ENCODE assay signal across 27 mouse cellular contexts in the genomic region with DNA sequence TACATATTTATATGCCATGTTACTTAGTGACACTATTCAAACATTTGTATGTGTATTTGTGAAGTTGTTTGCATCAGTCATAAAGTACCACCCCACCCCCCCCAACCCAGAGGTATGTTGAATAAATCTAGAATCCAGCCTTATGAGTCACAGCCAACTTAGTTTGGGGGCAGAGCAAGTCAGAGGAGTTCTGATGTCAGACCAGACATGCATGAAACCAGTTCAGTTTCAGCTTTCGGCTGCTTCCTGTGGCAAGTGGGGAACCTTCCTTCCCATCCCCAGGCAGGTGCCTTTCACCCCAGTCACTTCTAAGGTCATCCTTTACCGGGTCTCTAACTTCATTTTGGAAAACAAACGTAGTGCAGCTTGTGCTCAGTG. TPM values are rescaled to one million over a fixed set of nuclear protein-coding genes. Genes with fewer than 3 reads are reported as not detected.
DNase-seq lines count a peak whose midpoint lies in the region; ATAC-seq and TF ChIP-seq lines count a peak whose summit lies in the region.
"Had no signal": no experiment of that assay in that cellular context is flagged by ENCODE, and none has a peak within 500 bp of the region (broad histone marks: within the 10 kb centered on the region; RNA-seq: fewer than 3 reads in every experiment).

No protein-coding gene starts in this region.

- TF ChIP-seq CTCF in hindbrain, postnatal 0 days (IDR thresholded peaks at IDR 0.05; ENCODE audit: low read depth): no peak
- TF ChIP-seq CTCF in thymus, adult 2 months (IDR thresholded peaks at IDR 0.05; ENCODE audit: borderline replicate concordance, control insufficient read depth, extremely low read depth, insufficient read depth, low read length, poor library complexity): no peak

- H3K27me3 ChIP-seq in hindbrain, embryonic 10.5 days (ENCODE audit: insufficient read depth, poor library complexity, severe bottlenecking): peaks cover 14% of the 10 kb centered on the region; the same call in 1 of the 2 replicates
- no peaks in the 10 kb centered on the region for H3K27me3 ChIP-seq in hindbrain, postnatal 0 days (ENCODE audit: insufficient read depth, low read length)
- no peaks in the 10 kb centered on the region for H3K27me3 ChIP-seq in neural tube, embryonic 14.5 days (ENCODE audit: control insufficient read depth, insufficient read depth, low read length)
- no peaks in the 10 kb centered on the region for H3K27me3 ChIP-seq in thymus, adult 2 months (ENCODE audit: control insufficient read depth, insufficient read depth, low read length)
- H3K27me3 ChIP-seq: embryonic facial prominence, embryonic 12.5 days; forebrain, embryonic 13.5 days; heart, embryonic 15.5 days; kidney, embryonic 15.5 days; limb, embryonic 15.5 days; liver, embryonic 15.5 days; lung, embryonic 15.5 days; megakaryocyte, embryonic 14.5 days had no signal

- no peak overlapping the region for H3K9ac ChIP-seq in hindbrain, postnatal 0 days (replicated peaks; ENCODE audit: low read length)
- H3K9ac ChIP-seq in neural tube, embryonic 14.5 days (replicated peaks; ENCODE audit: low read depth, low read length): no peak overlapping the region
- H3K9ac ChIP-seq: embryonic facial prominence, embryonic 12.5 days; kidney, embryonic 15.5 days; limb, embryonic 15.5 days; liver, embryonic 15.5 days; lung, embryonic 15.5 days had no signal

- H3K4me1 ChIP-seq in hindbrain, embryonic 10.5 days (replicated peaks): peaks cover 49% of the 10 kb centered on the region
- H3K4me1 ChIP-seq in hindbrain, postnatal 0 days (ENCODE audit: insufficient read depth, low read length): peaks cover 18% of the 10 kb centered on the region
- peaks cover 52% of the 10 kb centered on the region for H3K4me1 ChIP-seq in neural tube, embryonic 14.5 days (ENCODE audit: control insufficient read depth, insufficient read depth, low read length)
- H3K4me1 ChIP-seq in thymus, adult 2 months (replicated peaks; ENCODE audit: control insufficient read depth, insufficient read depth, low read length): peaks cover under 1% of the 10 kb centered on the region

- WGBS in hindbrain, embryonic 10.5 days: 60% methylated on average over 3 of the region's 3 CpGs
- 33% methylated on average over 3 of the region's 3 CpGs for WGBS in hindbrain, postnatal 0 days
- 54% methylated on average over 3 of the region's 3 CpGs for WGBS in neural tube, embryonic 14.5 days
- WGBS in thymus, adult 2 months: 61% methylated on average over 3 of the region's 3 CpGs

- no peak overlapping the region for H3K4me2 ChIP-seq in hindbrain, postnatal 0 days (ENCODE audit: low read depth, low read length)
- H3K4me2 ChIP-seq in neural tube, embryonic 14.5 days (ENCODE audit: low read depth, low read length): peak overlapping the region; percentile 91; the same call in 1 of the 2 replicates
- H3K4me2 ChIP-seq: embryonic facial prominence, embryonic 12.5 days; heart, embryonic 15.5 days; kidney, embryonic 15.5 days; limb, embryonic 15.5 days; liver, embryonic 15.5 days; lung, embryonic 15.5 days had no signal

- H3K9me3 ChIP-seq in hindbrain, embryonic 10.5 days: 0 out of 2 replicates have a peak, but pooled peaks cover 3% of the 10 kb centered on the region
- H3K9me3 ChIP-seq in hindbrain, postnatal 0 days (ENCODE audit: low read length): no peaks in the 10 kb centered on the region
- no peaks in the 10 kb centered on the region for H3K9me3 ChIP-seq in neural tube, embryonic 14.5 days (ENCODE audit: control insufficient read depth, low read length)
- H3K9me3 ChIP-seq: embryonic facial prominence, embryonic 12.5 days; forebrain, embryonic 13.5 days; heart, embryonic 15.5 days; kidney, embryonic 15.5 days; limb, embryonic 15.5 days; liver, embryonic 15.5 days; lung, embryonic 15.5 days; megakaryocyte, embryonic 14.5 days had no signal

- no peak for ATAC-seq in hindbrain, postnatal 0 days
- ATAC-seq in neural tube, embryonic 14.5 days (ENCODE audit: low read depth): no peak
- ATAC-seq: forebrain, embryonic 13.5 days had no signal

- no peak overlapping the region for H3K4me3 ChIP-seq in hindbrain, embryonic 10.5 days
- H3K4me3 ChIP-seq in hindbrain, postnatal 0 days (ENCODE audit: low read length): no peak overlapping the region
- no peak overlapping the region for H3K4me3 ChIP-seq in neural tube, embryonic 14.5 days (ENCODE audit: low read depth, low read length)
- no peak overlapping the region for H3K4me3 ChIP-seq in thymus, adult 2 months (ENCODE audit: control insufficient read depth, insufficient read depth, low read length)
- H3K4me3 ChIP-seq: embryonic facial prominence, embryonic 12.5 days; erythroblast, embryonic 14.5 days; forebrain, embryonic 13.5 days; gastrocnemius, adult 2 months; heart, embryonic 15.5 days; kidney, embryonic 15.5 days; left cerebral cortex, adult 2 months; limb, embryonic 15.5 days; liver, embryonic 15.5 days; lung, embryonic 15.5 days; megakaryocyte, embryonic 14.5 days had no signal

- no peak overlapping the region for H3K27ac ChIP-seq in hindbrain, embryonic 10.5 days
- H3K27ac ChIP-seq in hindbrain, postnatal 0 days: no peak overlapping the region
- H3K27ac ChIP-seq in neural tube, embryonic 14.5 days (ENCODE audit: low read depth, low read length): no peak overlapping the region
- no peak overlapping the region for H3K27ac ChIP-seq in thymus, adult 2 months (ENCODE audit: control insufficient read depth, insufficient read depth, low read length)
- H3K27ac ChIP-seq: gastrocnemius, adult 2 months; kidney, embryonic 15.5 days; limb, embryonic 15.5 days; liver, embryonic 15.5 days; lung, embryonic 15.5 days had no signal

- no peak for TF ChIP-seq POLR2A in thymus, adult 2 months (IDR thresholded peaks at IDR 0.05; ENCODE audit: control insufficient read depth, extremely low read depth, insufficient read depth, low read length, poor library complexity)

- peaks cover 100% of the 10 kb centered on the region for H3K36me3 ChIP-seq in hindbrain, embryonic 10.5 days
- H3K36me3 ChIP-seq in hindbrain, postnatal 0 days (ENCODE audit: insufficient read depth, low read length): peaks cover 31% of the 10 kb centered on the region
- H3K36me3 ChIP-seq in neural tube, embryonic 14.5 days (ENCODE audit: control insufficient read depth, insufficient read depth, low read length): peaks cover 54% of the 10 kb centered on the region
- peaks cover 77% of the 10 kb centered on the region for H3K36me3 ChIP-seq in thymus, adult 2 months (ENCODE audit: control insufficient read depth, insufficient read depth, low read length)

- peak; percentile 17 for DNase-seq in hindbrain, embryonic 10.5 days (ENCODE audit: low spot score)
- DNase-seq in hindbrain, postnatal 0 days (ENCODE audit: low spot score): no peak
- DNase-seq in 3T3-L1 (ENCODE audit: low read depth, low spot score) (peak; percentile 74), NIH3T3 (ENCODE audit: low read depth) (peak; percentile 76)
- DNase-seq in thymus, adult 2 months: no peak
- no peak for DNase-seq in layer of hippocampus, postnatal 10 days (ENCODE audit: low spot score in 2 of 2)
- DNase-seq: adrenal gland, postnatal 10 days; B cell, adult 2 months; cerebellum, adult 8-10 months; gastrocnemius, adult 2 months; heart, postnatal 36 days; kidney, adult 11 months; kidney, postnatal 36 days; left cerebral cortex, postnatal 4 days; lung, postnatal 36 days; right cerebral cortex, postnatal 25 days had no signal

RNA-seq across cellular contexts. Expression of gene 2700081O15Rik, which starts 8.0 kb away (rescaled TPM):
- polyA plus RNA-seq in hindbrain, embryonic 10.5 days (2016; fragmentation: Nextera tagmentation; extraction: Ambion mirVana): 7.0 and 8.6 TPM in 2 replicates
- 114 and 129 TPM in 2 replicates for total RNA-seq in hindbrain, postnatal 0 days (2014; rRNA removed)
- 9.3 TPM in 2 replicates for polyA plus RNA-seq in hindbrain, postnatal 0 days (2015; fragmentation: Nextera tagmentation; extraction: Ambion mirVana)
- polyA plus RNA-seq in neural tube, embryonic 14.5 days (2014; fragmentation: Nextera tagmentation; extraction: Ambion mirVana): 17.0 and 17.2 TPM in 2 replicates
- 68.3 and 80.8 TPM in 2 replicates for polyA plus RNA-seq in thymus, adult 2 months (2012; rRNA removed)
- total RNA-seq in layer of hippocampus, postnatal 10 days (2021): 10 to 100 TPM; 70.8 to 72.1 TPM

RNA-seq across cellular contexts. Expression of gene Spindoc, which starts 42.6 kb away (rescaled TPM):
- 44.9 and 48.0 TPM in 2 replicates for polyA plus RNA-seq in hindbrain, embryonic 10.5 days (2016; fragmentation: Nextera tagmentation; extraction: Ambion mirVana)
- total RNA-seq in hindbrain, postnatal 0 days (2014; rRNA removed): 37.1 and 57.3 TPM in 2 replicates
- 19.0 and 19.8 TPM in 2 replicates for polyA plus RNA-seq in hindbrain, postnatal 0 days (2015; fragmentation: Nextera tagmentation; extraction: Ambion mirVana)
- 15.8 and 22.6 TPM in 2 replicates for polyA plus RNA-seq in neural tube, embryonic 14.5 days (2014; fragmentation: Nextera tagmentation; extraction: Ambion mirVana)
- 48.9 and 61.9 TPM in 2 replicates for polyA plus RNA-seq in thymus, adult 2 months (2012; rRNA removed)
- 10 to 100 TPM; 39.0 to 45.6 TPM for total RNA-seq in layer of hippocampus, postnatal 10 days (2021)

RNA-seq across cellular contexts. Expression of gene Rtn3, which starts 57.7 kb away (rescaled TPM):
- polyA plus RNA-seq in hindbrain, embryonic 10.5 days (2016; fragmentation: Nextera tagmentation; extraction: Ambion mirVana): 256 and 280 TPM in 2 replicates
- 366 and 402 TPM in 2 replicates for total RNA-seq in hindbrain, postnatal 0 days (2014; rRNA removed)
- 672 and 704 TPM in 2 replicates for polyA plus RNA-seq in hindbrain, postnatal 0 days (2015; fragmentation: Nextera tagmentation; extraction: Ambion mirVana)
- 482 and 576 TPM in 2 replicates for polyA plus RNA-seq in neural tube, embryonic 14.5 days (2014; fragmentation: Nextera tagmentation; extraction: Ambion mirVana)
- 197 and 239 TPM in 2 replicates for polyA plus RNA-seq in thymus, adult 2 months (2012; rRNA removed)
- total RNA-seq in layer of hippocampus, postnatal 10 days (2021): 100 to 1,000 TPM; 769 to 828 TPM

Comparison
In these comparisons a context has a peak if more than half of its experiments do, and no peak if none do; other contexts are left out.
1. DNase-seq: peak in hindbrain, embryonic 10.5 days (single experiment), 3T3-L1 (single experiment) and NIH3T3 (single experiment); none in hindbrain, postnatal 0 days (single experiment), thymus, adult 2 months (single experiment) and layer of hippocampus, postnatal 10 days (0 of 2).